Mouse (Mus musculus): ENCODE data around the gene Tbc1d12. TPM values are rescaled to one million over a fixed set of nuclear protein-coding genes. Genes with fewer than 3 reads are reported as not detected.
"Not testable (repeated sequence)": the region's sequence is repeated elsewhere in the genome, so short reads cannot be mapped to it uniquely, and the experiment has no call there.

Gene Tbc1d12
- polyA plus RNA-seq, 1 experiment from 2014 or later: 3.8 TPM

DNA sequence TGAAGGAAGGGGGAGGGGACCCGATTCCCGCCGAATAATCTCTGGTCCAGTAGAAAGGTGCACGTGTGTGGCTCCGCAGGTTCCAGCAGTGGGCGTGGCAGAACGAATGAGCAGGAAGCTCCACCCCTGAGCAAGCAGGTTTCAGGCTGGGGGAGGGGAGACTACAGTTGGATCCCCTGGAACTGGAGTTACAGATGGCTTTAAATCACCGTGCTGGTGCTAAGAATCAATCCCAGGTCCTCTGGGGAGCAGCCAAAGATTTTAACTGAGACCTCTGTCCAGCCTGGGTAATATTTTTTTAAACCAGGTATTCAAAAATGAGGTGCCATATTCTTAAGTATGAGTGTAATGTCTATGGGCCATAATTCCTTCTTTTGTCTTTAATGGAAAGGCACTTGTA is 38.4 kb downstream of the Tbc1d12 start:
- not testable (repeated sequence) for H3K9ac ChIP-seq (ENCODE audit: low read length); H3K36me3 ChIP-seq (ENCODE audit: control insufficient read depth, insufficient read depth, low read length); H3K27ac ChIP-seq (ENCODE audit: low read depth, low read length); ATAC-seq (ENCODE audit: insufficient read depth, low FRiP score, low TSS enrichment); H3K4me3 ChIP-seq (ENCODE audit: low read depth, low read length); DNase-seq (ENCODE audit: low spot score); H3K9me3 ChIP-seq (ENCODE audit: control insufficient read depth, low read length); H3K27me3 ChIP-seq (ENCODE audit: control insufficient read depth, insufficient read depth, low read length); H3K4me1 ChIP-seq (ENCODE audit: control insufficient read depth, insufficient read depth, low read length); H3K4me2 ChIP-seq (ENCODE audit: low read depth)
- 70% methylated on average over 1 of the region's 8 CpGs for whole genome bisulfite sequencing

DNA sequence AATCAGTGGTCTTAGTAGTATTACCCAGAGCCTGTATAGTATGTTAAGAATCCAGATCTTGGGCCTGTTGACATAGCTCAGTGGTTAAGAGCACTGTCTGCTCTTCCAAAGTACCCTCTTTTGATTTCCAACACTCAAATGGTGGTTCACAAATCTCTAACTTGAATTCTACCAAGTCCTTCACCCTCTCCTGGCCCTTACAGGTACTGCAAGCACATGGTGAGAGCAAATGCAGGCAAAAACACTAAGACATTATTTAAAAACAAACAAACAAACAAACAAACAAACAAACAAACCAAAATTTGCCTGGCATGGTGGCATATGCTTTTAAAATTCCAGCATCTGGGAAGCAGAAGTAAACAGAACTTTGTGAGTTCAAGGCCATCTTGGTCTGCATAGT is 43.9 kb downstream of the Tbc1d12 start:
- ATAC-seq (ENCODE audit: insufficient read depth, low FRiP score, low TSS enrichment): no peak
- Histone ChIP-seq H3K36me3 (ENCODE audit: control insufficient read depth, insufficient read depth, low read length) (no peaks in the 10 kb centered on the region), H3K4me3 (ENCODE audit: low read depth, low read length) (no peak overlapping the region), H3K27me3 (ENCODE audit: control insufficient read depth, insufficient read depth, low read length) (no peaks in the 10 kb centered on the region), H3K4me1 (ENCODE audit: control insufficient read depth, insufficient read depth, low read length) (no peaks in the 10 kb centered on the region), H3K9me3 (ENCODE audit: control insufficient read depth, low read length) (no peaks in the 10 kb centered on the region), H3K9ac (ENCODE audit: low read length) (no peak overlapping the region), H3K27ac (ENCODE audit: low read depth, low read length) (no peak overlapping the region), H3K4me2 (ENCODE audit: low read depth) (no peak overlapping the region)
- no peak for DNase-seq (ENCODE audit: low spot score)

DNA sequence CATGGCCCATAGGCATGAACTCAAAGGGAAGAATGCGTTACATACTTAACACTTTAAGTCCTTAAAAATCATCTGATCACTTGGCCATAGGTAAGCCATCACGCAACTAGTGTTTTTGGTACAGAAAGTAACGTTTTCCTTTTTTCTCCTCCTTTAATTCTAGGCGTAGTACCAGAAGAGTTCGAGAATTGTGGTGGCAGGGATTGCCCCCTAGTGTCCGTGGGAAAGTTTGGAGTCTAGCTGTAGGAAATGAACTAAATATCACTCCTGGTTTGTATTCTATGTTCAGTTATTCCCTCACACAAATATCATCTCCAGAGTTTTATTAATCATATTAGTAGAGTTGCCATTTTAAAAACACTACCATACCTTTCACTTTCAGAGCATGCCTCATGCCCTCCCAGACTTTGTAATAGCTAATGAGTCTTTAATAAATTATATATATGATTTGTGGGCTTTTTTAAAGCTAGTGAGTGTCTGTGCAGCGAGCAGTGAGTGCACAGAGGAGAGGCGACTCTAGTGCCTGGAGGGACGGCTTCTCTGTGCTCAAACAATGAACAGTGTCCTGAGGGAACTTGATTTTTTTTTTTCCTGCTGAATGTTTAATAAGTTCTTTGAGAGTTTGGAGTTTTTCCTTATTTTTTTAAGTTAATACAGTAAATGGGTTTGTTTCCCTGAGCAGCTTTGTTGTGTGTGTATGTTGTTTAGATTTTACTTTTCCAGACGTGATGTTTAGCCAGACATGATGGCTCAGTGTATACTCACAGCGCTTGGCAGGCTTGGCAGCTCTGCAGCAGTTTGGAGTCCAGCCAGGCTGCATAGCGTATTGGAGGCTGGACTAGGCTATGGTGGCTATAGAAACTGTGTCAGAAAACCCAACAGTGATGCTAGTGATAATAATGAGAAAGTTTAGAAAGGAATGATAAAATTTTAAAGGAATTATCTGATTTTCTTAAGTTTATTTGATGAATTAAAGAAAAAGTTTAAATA is 65.1 kb downstream of the Tbc1d12 start:
- Histone ChIP-seq H3K27ac (ENCODE audit: low read depth, low read length) (no peak overlapping the region), H3K4me1 (ENCODE audit: control insufficient read depth, insufficient read depth, low read length) (no peaks in the 10 kb centered on the region), H3K9me3 (ENCODE audit: control insufficient read depth, low read length) (no peaks in the 10 kb centered on the region), H3K4me3 (ENCODE audit: low read depth, low read length) (no peak overlapping the region), H3K27me3 (ENCODE audit: control insufficient read depth, insufficient read depth, low read length) (no peaks in the 10 kb centered on the region), H3K9ac (ENCODE audit: low read length) (no peak overlapping the region), H3K36me3 (ENCODE audit: control insufficient read depth, insufficient read depth, low read length) (no peaks in the 10 kb centered on the region), H3K4me2 (ENCODE audit: low read depth) (no peak overlapping the region)
- WGBS: 79% methylated on average over 12 of the region's 12 CpGs
- ATAC-seq (ENCODE audit: insufficient read depth, low FRiP score, low TSS enrichment) (no peak), DNase-seq (ENCODE audit: low spot score) (no peak)

DNA sequence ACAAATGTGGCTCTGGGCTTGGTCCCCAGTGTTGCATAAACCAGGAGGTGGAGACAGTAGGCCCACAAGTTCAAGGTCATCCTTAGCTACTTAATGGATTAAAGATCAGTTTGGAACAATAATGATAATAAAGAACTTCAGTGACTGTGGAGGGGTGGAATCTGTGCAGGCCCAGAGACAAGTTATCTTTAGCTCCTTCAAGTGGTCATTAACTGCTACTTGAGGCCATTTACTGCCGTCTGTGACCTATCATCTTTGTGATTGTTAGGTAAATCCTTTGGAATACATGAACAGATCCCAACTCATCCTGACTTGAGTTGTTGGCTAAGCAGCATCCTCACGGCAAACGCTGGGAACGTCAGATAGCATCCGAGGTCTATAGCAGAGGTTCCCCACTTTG is 66.1 kb downstream of the Tbc1d12 start:
- ATAC-seq (ENCODE audit: insufficient read depth, low FRiP score, low TSS enrichment) (no peak), DNase-seq (ENCODE audit: low spot score) (no peak)
- 90% methylated on average over 5 of the region's 5 CpGs for WGBS

DNA sequence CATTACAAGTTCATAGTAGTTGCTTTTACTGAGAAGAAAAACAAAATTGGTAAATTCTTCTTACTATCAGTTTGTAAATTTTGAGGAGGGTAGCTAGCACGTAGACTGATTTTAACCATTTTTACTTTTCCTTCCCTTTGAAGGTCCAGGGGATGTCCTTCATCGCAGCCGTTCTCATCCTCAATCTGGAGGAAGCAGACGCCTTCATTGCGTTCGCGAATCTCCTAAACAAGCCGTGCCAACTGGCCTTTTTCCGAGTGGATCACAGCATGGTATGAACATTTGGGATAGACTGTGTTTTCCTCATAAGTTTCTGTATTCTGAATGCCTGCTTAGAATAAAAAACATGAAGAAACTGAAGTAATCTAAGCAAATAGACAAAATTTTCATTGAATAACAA is 77.4 kb downstream of the Tbc1d12 start:
- Histone ChIP-seq H3K9me3 (ENCODE audit: control insufficient read depth, low read length) (no peaks in the 10 kb centered on the region), H3K4me2 (ENCODE audit: low read depth) (no peak overlapping the region)
- ATAC-seq (ENCODE audit: insufficient read depth, low FRiP score, low TSS enrichment): no peak

More for the DNA sequence above, 66.1 kb downstream of the Tbc1d12 start:
- Histone ChIP-seq H3K9me3 (ENCODE audit: control insufficient read depth, low read length) (no peaks in the 10 kb centered on the region), H3K36me3 (ENCODE audit: control insufficient read depth, insufficient read depth, low read length) (no peaks in the 10 kb centered on the region), H3K9ac (ENCODE audit: low read length) (no peak overlapping the region), H3K4me1 (ENCODE audit: control insufficient read depth, insufficient read depth, low read length) (no peaks in the 10 kb centered on the region), H3K27ac (ENCODE audit: low read depth, low read length) (no peak overlapping the region), H3K4me3 (ENCODE audit: low read depth, low read length) (no peak overlapping the region), H3K4me2 (ENCODE audit: low read depth) (no peak overlapping the region), H3K27me3 (ENCODE audit: control insufficient read depth, insufficient read depth, low read length) (no peaks in the 10 kb centered on the region)

DNA sequence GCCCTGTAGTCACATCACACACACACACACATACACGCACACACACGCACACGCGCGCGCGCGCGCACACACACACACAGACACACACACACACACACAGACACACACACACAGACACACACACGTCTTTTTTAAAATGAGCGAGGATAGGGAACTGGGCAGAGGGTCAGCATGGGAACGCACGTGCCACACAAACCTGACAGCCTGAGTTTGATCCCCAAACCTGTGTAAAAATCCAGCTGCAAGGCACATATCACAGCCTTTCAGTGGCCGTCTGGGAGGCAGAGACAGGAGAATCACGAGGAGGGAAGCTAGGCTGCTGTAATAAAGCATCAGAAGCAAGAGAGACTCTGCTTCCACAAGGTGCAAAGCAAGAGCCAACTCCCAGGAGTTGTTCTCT is 78.5 kb downstream of the Tbc1d12 start:
- no peak for DNase-seq (ENCODE audit: low spot score)
- no peak overlapping the region for H3K4me3 ChIP-seq (ENCODE audit: low read depth, low read length)
- no peak overlapping the region for H3K27ac ChIP-seq (ENCODE audit: low read depth, low read length)
- WGBS: 89% methylated on average over 15 of the region's 15 CpGs
- H3K9ac ChIP-seq (ENCODE audit: low read length): no peak overlapping the region
- H3K4me2 ChIP-seq (ENCODE audit: low read depth): no peak overlapping the region
- H3K36me3 ChIP-seq (ENCODE audit: control insufficient read depth, insufficient read depth, low read length): no peaks in the 10 kb centered on the region
- H3K9me3 ChIP-seq (ENCODE audit: control insufficient read depth, low read length): no peaks in the 10 kb centered on the region
- H3K4me1 ChIP-seq (ENCODE audit: control insufficient read depth, insufficient read depth, low read length): no peaks in the 10 kb centered on the region
- no peak for ATAC-seq (ENCODE audit: insufficient read depth, low FRiP score, low TSS enrichment)
- H3K27me3 ChIP-seq (ENCODE audit: control insufficient read depth, insufficient read depth, low read length): no peaks in the 10 kb centered on the region

More for the DNA sequence above, 77.4 kb downstream of the Tbc1d12 start:
- DNase-seq (ENCODE audit: low spot score): no peak
- Histone ChIP-seq H3K36me3 (ENCODE audit: control insufficient read depth, insufficient read depth, low read length) (no peaks in the 10 kb centered on the region), H3K27me3 (ENCODE audit: control insufficient read depth, insufficient read depth, low read length) (no peaks in the 10 kb centered on the region), H3K9ac (ENCODE audit: low read length) (no peak overlapping the region), H3K4me1 (ENCODE audit: control insufficient read depth, insufficient read depth, low read length) (no peaks in the 10 kb centered on the region), H3K4me3 (ENCODE audit: low read depth, low read length) (no peak overlapping the region), H3K27ac (ENCODE audit: low read depth, low read length) (no peak overlapping the region)
- WGBS: 95% methylated on average over 9 of the region's 9 CpGs

DNA sequence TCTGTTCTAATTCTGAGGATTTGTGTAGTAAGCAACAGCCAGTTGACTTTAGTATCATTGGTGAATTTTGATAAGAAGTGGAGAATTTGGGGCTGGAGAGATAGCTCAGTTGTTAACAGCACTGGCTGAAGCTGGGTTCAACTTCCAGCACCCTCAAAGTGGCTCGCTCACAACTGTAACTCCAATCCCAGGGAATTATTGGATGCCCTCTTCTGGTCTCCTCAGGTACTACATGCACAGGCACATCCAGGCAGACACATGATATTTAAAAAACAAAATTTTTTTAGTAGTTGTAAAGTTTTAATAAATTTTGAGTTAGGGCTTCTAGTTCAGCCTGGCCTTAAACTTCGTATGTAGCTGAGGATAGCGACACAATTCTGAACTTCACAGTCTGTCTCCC is 79.3 kb downstream of the Tbc1d12 start:
- no peaks in the 10 kb centered on the region for H3K9me3 ChIP-seq (ENCODE audit: control insufficient read depth, low read length)
- DNase-seq (ENCODE audit: low spot score) (no peak), ATAC-seq (ENCODE audit: insufficient read depth, low FRiP score, low TSS enrichment) (no peak)
- no peaks in the 10 kb centered on the region for H3K36me3 ChIP-seq (ENCODE audit: control insufficient read depth, insufficient read depth, low read length)
- H3K4me1 ChIP-seq (ENCODE audit: control insufficient read depth, insufficient read depth, low read length): no peaks in the 10 kb centered on the region
- no peak overlapping the region for H3K9ac ChIP-seq (ENCODE audit: low read length)
- WGBS: 57% methylated on average over 3 of the region's 3 CpGs
- no peak overlapping the region for H3K4me3 ChIP-seq (ENCODE audit: low read depth, low read length)
- no peak overlapping the region for H3K4me2 ChIP-seq (ENCODE audit: low read depth)
- no peak overlapping the region for H3K27ac ChIP-seq (ENCODE audit: low read depth, low read length)
- H3K27me3 ChIP-seq (ENCODE audit: control insufficient read depth, insufficient read depth, low read length): no peaks in the 10 kb centered on the region

DNA sequence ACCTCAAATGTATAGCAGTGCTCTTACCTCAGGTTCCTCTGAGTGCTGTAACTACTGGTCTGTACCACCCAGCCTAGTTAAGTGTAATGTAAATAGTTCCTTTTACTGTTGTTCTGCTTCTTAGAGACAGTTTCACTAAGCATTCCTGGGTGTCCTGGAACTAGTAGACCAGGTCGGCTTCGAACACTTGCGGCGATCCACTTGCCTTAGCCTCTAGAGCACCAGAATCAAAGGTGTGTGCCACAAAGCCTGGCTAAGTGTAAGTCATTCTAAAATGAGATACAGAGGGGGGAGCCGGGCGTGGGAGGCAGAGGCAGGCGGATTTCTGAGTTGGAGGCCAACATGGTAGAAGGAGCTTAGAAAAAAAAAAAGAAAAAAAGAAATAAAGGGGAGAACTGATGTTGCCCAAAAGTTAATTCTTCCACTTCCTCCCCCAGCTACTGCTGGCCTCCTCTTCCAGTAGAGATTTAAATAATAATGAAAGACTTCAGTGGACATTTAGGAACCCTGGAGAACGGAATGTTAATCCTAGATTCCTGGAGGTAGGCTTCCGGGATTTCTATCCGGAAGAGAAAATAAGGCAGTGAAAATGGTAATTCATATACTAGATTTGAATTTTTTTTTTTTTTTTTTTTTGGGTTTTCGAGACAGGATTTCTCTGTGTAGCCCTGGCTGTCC is 92.2 kb downstream of the Tbc1d12 start:
- WGBS: 97% methylated on average over 10 of the region's 11 CpGs
- ATAC-seq (ENCODE audit: insufficient read depth, low FRiP score, low TSS enrichment): no peak
- no peaks in the 10 kb centered on the region for H3K36me3 ChIP-seq (ENCODE audit: control insufficient read depth, insufficient read depth, low read length)
- no peak overlapping the region for H3K9ac ChIP-seq (ENCODE audit: low read length)
- H3K27me3 ChIP-seq (ENCODE audit: control insufficient read depth, insufficient read depth, low read length): no peaks in the 10 kb centered on the region
- H3K4me1 ChIP-seq (ENCODE audit: control insufficient read depth, insufficient read depth, low read length): no peaks in the 10 kb centered on the region
- DNase-seq (ENCODE audit: low spot score): no peak
- H3K4me3 ChIP-seq (ENCODE audit: low read depth, low read length): no peak overlapping the region
- no peak overlapping the region for H3K4me2 ChIP-seq (ENCODE audit: low read depth)
- no peak overlapping the region for H3K27ac ChIP-seq (ENCODE audit: low read depth, low read length)
- H3K9me3 ChIP-seq (ENCODE audit: control insufficient read depth, low read length): no peaks in the 10 kb centered on the region

All from neural tube, embryonic 11.5 days (tissue).